Mouse (Mus musculus): ENCODE data around the gene Rph3a. TPM values are rescaled to one million over a fixed set of nuclear protein-coding genes. Genes with fewer than 3 reads are reported as not detected.

Rph3a gene
- total and polyA plus RNA-seq, 3 experiments = not detected

GRCm38 (mm10) chr5:120952242-120952770, 57.6 kb downstream of the Rph3a start:
- H3K79me2 ChIP-seq (replicated peaks; ENCODE audit: control insufficient read depth, extremely low read depth, insufficient read depth, poor library complexity, severe bottlenecking) = no peaks in the 10 kb centered on the region
- no peaks in the 10 kb centered on the region for H3K36me3 ChIP-seq (replicated peaks in 1 of 2; ENCODE audit: control insufficient read depth in 1 of 2, insufficient read depth in 1 of 2, low read length in 1 of 2)
- H3K4me2 ChIP-seq (ENCODE audit: insufficient read depth, low read depth, poor library complexity, severe bottlenecking) = no peak overlapping the region
- no peak overlapping the region for H3K27ac ChIP-seq (ENCODE audit: insufficient read depth, low read depth)
- in situ Hi-C loops (cut with MboI; ENCODE audit: low pct_ligation_motif_present, low pct_unique_long_range_greater_than_20kb, low sequenced_read_pairs) (loop anchor here (10.0 kb wide), 1 partner anchor 222 kb away; no protein-coding TSS in a partner anchor), dilution Hi-C loops (cut with MboI; ENCODE audit: extremely low pct_ligation_motif_present, extremely low pct_unique_long_range_greater_than_20kb, low sequenced_read_pairs) (no loop called here)
- no peak for DNase-seq (ENCODE audit: extremely low read depth)
- TF ChIP-seq JUN (IDR thresholded peaks at IDR 0.05; ENCODE audit: insufficient read depth, low read depth, low read length) = no peak
- TF ChIP-seq ZKSCAN1 (IDR thresholded peaks at IDR 0.05; ENCODE audit: borderline replicate concordance, low read depth, low read length) = peak; percentile 90
- peaks cover 73% of the 10 kb centered on the region for H3K27me3 ChIP-seq (replicated peaks)
- H3K9ac ChIP-seq (ENCODE audit: insufficient read depth, low read depth) = no peak overlapping the region
- H3K4me3 ChIP-seq (replicated peaks in 1 of 3; ENCODE audit: low read depth in 2 of 3, low read length in 2 of 3, poor library complexity in 1 of 3) = no peak overlapping the region
- no peaks in the 10 kb centered on the region for H3K9me3 ChIP-seq (replicated peaks; ENCODE audit: low read length)
- H3K4me1 ChIP-seq (ENCODE audit: control insufficient read depth in 1 of 2, insufficient read depth in 2 of 2) = peaks cover 0 to 3% of the 10 kb centered on the region in 2 experiments; a peak in 1 of 4 replicates

GRCm38 (mm10) chr5:120942076-120942475, 67.8 kb downstream of the Rph3a start:
- H3K4me1 ChIP-seq (ENCODE audit: control insufficient read depth in 1 of 2, insufficient read depth in 2 of 2) = no peaks in the 10 kb centered on the region

GRCm38 (mm10) chr5:120938586-120938985, 71.3 kb downstream of the Rph3a start:
- Histone ChIP-seq H3K27me3 (replicated peaks) (peaks cover 60% of the 10 kb centered on the region), H3K36me3 (replicated peaks in 1 of 2; ENCODE audit: control insufficient read depth in 1 of 2, insufficient read depth in 1 of 2, low read length in 1 of 2) (no peaks in the 10 kb centered on the region), H3K9me3 (replicated peaks; ENCODE audit: low read length) (no peaks in the 10 kb centered on the region), H3K79me2 (replicated peaks; ENCODE audit: control insufficient read depth, extremely low read depth, insufficient read depth, poor library complexity, severe bottlenecking) (no peaks in the 10 kb centered on the region), H3K4me2 (ENCODE audit: insufficient read depth, low read depth, poor library complexity, severe bottlenecking) (no peak overlapping the region), H3K4me1 (ENCODE audit: control insufficient read depth in 1 of 2, insufficient read depth in 2 of 2) (no peaks in the 10 kb centered on the region), H3K4me3 (replicated peaks in 1 of 3; ENCODE audit: low read depth in 2 of 3, low read length in 2 of 3, poor library complexity in 1 of 3) (no peak overlapping the region), H3K27ac (ENCODE audit: insufficient read depth, low read depth) (no peak overlapping the region), H3K9ac (ENCODE audit: insufficient read depth, low read depth) (no peak overlapping the region)
- peak; percentile 16 for DNase-seq (ENCODE audit: extremely low read depth)
- in situ Hi-C loops (cut with MboI; ENCODE audit: low pct_ligation_motif_present, low pct_unique_long_range_greater_than_20kb, low sequenced_read_pairs) = no loop called here
- TF ChIP-seq POLR2A (IDR thresholded peaks at IDR 0.05; ENCODE audit: low read depth, low read length) (no peak), CTCF (conservative IDR thresholded peaks at IDR 0.05 in 1 of 2, IDR thresholded peaks at IDR 0.05 in 1 of 2; ENCODE audit: low read depth in 2 of 2, low read length in 2 of 2) (peak in 1 of 2 experiments; percentile 15; a peak in 2 of 4 replicates)
- dilution Hi-C loops (cut with MboI; ENCODE audit: extremely low pct_ligation_motif_present, extremely low pct_unique_long_range_greater_than_20kb, low sequenced_read_pairs) = no loop called here

More at GRCm38 (mm10) chr5:120942076-120942475, 67.8 kb downstream of the Rph3a start:
- no peak for TF ChIP-seq ZNF384 (IDR thresholded peaks at IDR 0.05; ENCODE audit: low read depth, low read length)
- no peak for TF ChIP-seq ZC3H11A (IDR thresholded peaks at IDR 0.05; ENCODE audit: low read depth, low read length)
- no peak for TF ChIP-seq ETS1 (conservative IDR thresholded peaks at IDR 0.05; ENCODE audit: low read depth, low read length)
- TF ChIP-seq SMC3 (IDR thresholded peaks at IDR 0.05; ENCODE audit: low read depth, low read length) = no peak
- H3K27me3 ChIP-seq (replicated peaks) = peaks cover 92% of the 10 kb centered on the region
- dilution Hi-C loops (cut with MboI; ENCODE audit: extremely low pct_ligation_motif_present, extremely low pct_unique_long_range_greater_than_20kb, low sequenced_read_pairs) (no loop called here), in situ Hi-C loops (cut with MboI; ENCODE audit: low pct_ligation_motif_present, low pct_unique_long_range_greater_than_20kb, low sequenced_read_pairs) (no loop called here)
- no peak overlapping the region for H3K4me2 ChIP-seq (ENCODE audit: insufficient read depth, low read depth, poor library complexity, severe bottlenecking)
- no peak for DNase-seq (ENCODE audit: extremely low read depth)
- no peaks in the 10 kb centered on the region for H3K36me3 ChIP-seq (replicated peaks in 1 of 2; ENCODE audit: control insufficient read depth in 1 of 2, insufficient read depth in 1 of 2, low read length in 1 of 2)
- H3K9me3 ChIP-seq (replicated peaks; ENCODE audit: low read length) = no peaks in the 10 kb centered on the region
- no peak overlapping the region for H3K27ac ChIP-seq (ENCODE audit: insufficient read depth, low read depth)
- no peak overlapping the region for H3K4me3 ChIP-seq (replicated peaks in 1 of 3; ENCODE audit: low read depth in 2 of 3, low read length in 2 of 3, poor library complexity in 1 of 3)
- no peaks in the 10 kb centered on the region for H3K79me2 ChIP-seq (replicated peaks; ENCODE audit: control insufficient read depth, extremely low read depth, insufficient read depth, poor library complexity, severe bottlenecking)
- no peak overlapping the region for H3K9ac ChIP-seq (ENCODE audit: insufficient read depth, low read depth)

Measured in CH12.LX (cell line).